In genomic region chr9:72639843-72640621, GRCm38 (mm10) we compare ENCODE assay signal across 8 mouse cellular contexts. TPM values are rescaled to one million over a fixed set of nuclear protein-coding genes. Genes with fewer than 3 reads are reported as not detected.
A peak's percentile ranks its signal among the peaks of the same experiment; 100 is the strongest.
DNase-seq lines count a peak whose midpoint lies in the region; ATAC-seq and TF ChIP-seq lines count a peak whose summit lies in the region.

No protein-coding gene starts in this region.

- no peaks in the 10 kb centered on the region for H3K9me3 ChIP-seq in heart, embryonic 13.5 days
- no peaks in the 10 kb centered on the region for H3K9me3 ChIP-seq in liver, embryonic 16.5 days (replicated peaks; ENCODE audit: control insufficient read depth, low read length)
- H3K9me3 ChIP-seq in neural tube, embryonic 13.5 days: no peaks in the 10 kb centered on the region

- H3K9ac ChIP-seq in heart, embryonic 13.5 days: peak overlapping the region; percentile 83
- peak overlapping the region; percentile 66 for H3K9ac ChIP-seq in liver, embryonic 16.5 days (ENCODE audit: low read depth, low read length)
- peak overlapping the region; percentile 64 for H3K9ac ChIP-seq in neural tube, embryonic 13.5 days

- peak; percentile 58 for TF ChIP-seq POLR2A in testis, adult 2 months (IDR thresholded peaks at IDR 0.05; ENCODE audit: control insufficient read depth, low read depth, low read length)

- H3K4me3 ChIP-seq in C2C12 (ENCODE audit: insufficient read depth, poor library complexity, severe bottlenecking): peak overlapping the region; percentile 23
- peak overlapping the region; percentile 46 for H3K4me3 ChIP-seq in heart, embryonic 13.5 days
- peak overlapping the region; percentile 62 for H3K4me3 ChIP-seq in liver, embryonic 16.5 days (ENCODE audit: low read depth, low read length)
- H3K4me3 ChIP-seq in neural tube, embryonic 13.5 days: peak overlapping the region; percentile 27
- peak overlapping the region; percentile 49 for H3K4me3 ChIP-seq in testis, adult 2 months (ENCODE audit: control insufficient read depth, low read depth, low read length)

- no peaks in the 10 kb centered on the region for H3K27me3 ChIP-seq in C2C12 (ENCODE audit: control insufficient read depth, insufficient read depth, insufficient read length)
- no peaks in the 10 kb centered on the region for H3K27me3 ChIP-seq in heart, embryonic 13.5 days (replicated peaks)
- no peaks in the 10 kb centered on the region for H3K27me3 ChIP-seq in liver, embryonic 16.5 days (ENCODE audit: control insufficient read depth, insufficient read depth, low read depth, low read length)
- no peaks in the 10 kb centered on the region for H3K27me3 ChIP-seq in neural tube, embryonic 13.5 days
- no peaks in the 10 kb centered on the region for H3K27me3 ChIP-seq in testis, adult 2 months (ENCODE audit: control insufficient read depth, insufficient read depth, low read length)

- DNase-seq in brain, embryonic 18.5 days (ENCODE audit: low read depth, low spot score): peak; percentile 66
- DNase-seq in fibroblast of lung, adult 2 months (ENCODE audit: low read depth): peak; percentile 98
- DNase-seq in kidney, postnatal 10 days: peak; percentile 90

- H3K79me2 ChIP-seq in C2C12 (ENCODE audit: control insufficient read depth, insufficient read depth): no peaks in the 10 kb centered on the region

- peak overlapping the region; percentile 98 for H3K27ac ChIP-seq in heart, embryonic 13.5 days (replicated peaks)
- H3K27ac ChIP-seq in liver, embryonic 16.5 days (ENCODE audit: low read length): peak overlapping the region; percentile 91
- H3K27ac ChIP-seq in neural tube, embryonic 13.5 days (replicated peaks): peak overlapping the region; percentile 96
- peak overlapping the region; percentile 86 for H3K27ac ChIP-seq in testis, adult 2 months (ENCODE audit: control insufficient read depth, insufficient read depth, low read depth, low read length)

- peaks cover 47% of the 10 kb centered on the region for H3K4me1 ChIP-seq in heart, embryonic 13.5 days
- peaks cover 26% of the 10 kb centered on the region for H3K4me1 ChIP-seq in liver, embryonic 16.5 days (ENCODE audit: control insufficient read depth, low read depth, low read length)
- H3K4me1 ChIP-seq in neural tube, embryonic 13.5 days (replicated peaks): peaks cover 42% of the 10 kb centered on the region
- H3K4me1 ChIP-seq in testis, adult 2 months (ENCODE audit: control insufficient read depth, insufficient read depth, low read length): peaks cover 9% of the 10 kb centered on the region

- H3ac ChIP-seq in C2C12 (ENCODE audit: control insufficient read depth, insufficient read length, low read depth): peak overlapping the region; percentile 69

- H3K79me3 ChIP-seq in C2C12 (ENCODE audit: low read depth): no peaks in the 10 kb centered on the region

- 1% methylated on average over 27 of the region's 27 CpGs for WGBS in heart, embryonic 13.5 days
- 2% methylated on average over 27 of the region's 27 CpGs for WGBS in liver, embryonic 16.5 days (ENCODE audit: insufficient replicate concordance)
- 1% methylated on average over 27 of the region's 27 CpGs for WGBS in neural tube, embryonic 13.5 days

- peak overlapping the region; percentile 75 for H3K4me2 ChIP-seq in heart, embryonic 13.5 days
- H3K4me2 ChIP-seq in liver, embryonic 16.5 days (ENCODE audit: low read depth, low read length): peak overlapping the region; percentile 91
- H3K4me2 ChIP-seq in neural tube, embryonic 13.5 days: peak overlapping the region; percentile 54

- no peak for TF ChIP-seq CTCF in C2C12 (IDR thresholded peaks at IDR 0.05; ENCODE audit: control insufficient read depth, insufficient read depth, insufficient read length)
- TF ChIP-seq CTCF in testis, adult 2 months (IDR thresholded peaks at IDR 0.05; ENCODE audit: control insufficient read depth, insufficient read depth, insufficient replicate concordance, low read depth, low read length): no peak

- peak; percentile 94 for ATAC-seq in heart, embryonic 13.5 days (ENCODE audit: extremely low read depth, insufficient number of reproducible peaks, low FRiP score, low TSS enrichment)
- ATAC-seq in liver, embryonic 16.5 days (ENCODE audit: low read depth): peak; percentile 96
- peak; percentile 95 for ATAC-seq in neural tube, embryonic 13.5 days (ENCODE audit: low read depth)

- no peaks in the 10 kb centered on the region for H3K36me3 ChIP-seq in C2C12 (ENCODE audit: control insufficient read depth, insufficient read depth)
- H3K36me3 ChIP-seq in heart, embryonic 13.5 days: no peaks in the 10 kb centered on the region
- no peaks in the 10 kb centered on the region for H3K36me3 ChIP-seq in liver, embryonic 16.5 days (ENCODE audit: control insufficient read depth, insufficient read depth)
- no peaks in the 10 kb centered on the region for H3K36me3 ChIP-seq in neural tube, embryonic 13.5 days
- H3K36me3 ChIP-seq in testis, adult 2 months (ENCODE audit: control insufficient read depth, insufficient read depth, low read length): no peaks in the 10 kb centered on the region

TF ChIP-seq in C2C12, 6 proteins besides CTCF, POLR2A, EP300 and RAD21:
- no peak for TF ChIP-seq MYOD1 (IDR thresholded peaks at IDR 0.05; ENCODE audit: control insufficient read depth, insufficient read length, low read depth)
- no peak for TF ChIP-seq MAX (IDR thresholded peaks at IDR 0.05)
- TF ChIP-seq USF1 (IDR thresholded peaks at IDR 0.05; ENCODE audit: low read depth): peak; percentile 94
- no peak for TF ChIP-seq FOSL1 (IDR thresholded peaks at IDR 0.05; ENCODE audit: insufficient read depth, low read length, poor library complexity, severe bottlenecking)
- TF ChIP-seq CEBPB (IDR thresholded peaks at IDR 0.05; ENCODE audit: low read depth): peak; percentile 93
- TF ChIP-seq MYOG (IDR thresholded peaks at IDR 0.05; ENCODE audit: control insufficient read depth, extremely low read depth, insufficient read length): no peak

RNA-seq across cellular contexts. Expression of gene Nedd4, which starts 22.1 kb away (rescaled TPM):
- 215 TPM for polyA plus RNA-seq in C2C12 (2012; fragmentation: generic; extraction: Trizol)
- 468 and 480 TPM in 2 replicates for polyA plus RNA-seq in heart, embryonic 13.5 days (2015; fragmentation: Nextera tagmentation; extraction: Ambion mirVana)
- 94.7 and 98.2 TPM in 2 replicates for polyA plus RNA-seq in liver, embryonic 16.5 days (2015; fragmentation: Nextera tagmentation; extraction: Ambion mirVana)
- polyA plus RNA-seq in neural tube, embryonic 13.5 days (2015; fragmentation: Nextera tagmentation; extraction: Ambion mirVana): 475 and 521 TPM in 2 replicates
- 23.1 and 26.9 TPM in 2 replicates for polyA plus RNA-seq in testis, adult 2 months (2012; rRNA removed)

Comparison
In these comparisons a context has a peak if more than half of its experiments do, and no peak if none do; other contexts are left out.
1. Peak in every context shown above with its lines: DNase-seq, ATAC-seq, H3K4me3 ChIP-seq and H3K27ac ChIP-seq.